Mouse (Mus musculus): ENCODE data around the gene Sh3bp5l.

Gene Sh3bp5l

DNA sequence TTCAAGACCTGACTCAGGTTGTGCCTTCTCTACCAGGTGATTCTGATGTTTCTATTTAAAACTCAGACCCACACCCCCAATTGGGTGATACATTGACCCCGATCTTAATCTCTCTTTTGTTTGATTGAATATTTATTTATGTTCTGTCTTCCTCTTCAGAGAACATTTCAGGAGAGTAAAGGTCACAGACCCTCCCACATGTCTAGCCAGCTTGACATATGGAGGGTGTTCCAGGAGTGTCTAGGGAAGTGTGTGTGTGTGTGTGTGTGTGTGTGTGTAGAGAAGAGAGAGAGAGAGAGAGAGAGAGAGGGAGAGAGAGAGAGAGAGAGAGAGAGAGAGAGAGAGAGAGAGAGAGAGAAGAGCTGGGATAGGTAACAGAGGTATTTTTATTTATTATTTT is 47.2 kb downstream of the Sh3bp5l start:
- DNase-seq (ENCODE audit: low spot score) = no peak

DNA sequence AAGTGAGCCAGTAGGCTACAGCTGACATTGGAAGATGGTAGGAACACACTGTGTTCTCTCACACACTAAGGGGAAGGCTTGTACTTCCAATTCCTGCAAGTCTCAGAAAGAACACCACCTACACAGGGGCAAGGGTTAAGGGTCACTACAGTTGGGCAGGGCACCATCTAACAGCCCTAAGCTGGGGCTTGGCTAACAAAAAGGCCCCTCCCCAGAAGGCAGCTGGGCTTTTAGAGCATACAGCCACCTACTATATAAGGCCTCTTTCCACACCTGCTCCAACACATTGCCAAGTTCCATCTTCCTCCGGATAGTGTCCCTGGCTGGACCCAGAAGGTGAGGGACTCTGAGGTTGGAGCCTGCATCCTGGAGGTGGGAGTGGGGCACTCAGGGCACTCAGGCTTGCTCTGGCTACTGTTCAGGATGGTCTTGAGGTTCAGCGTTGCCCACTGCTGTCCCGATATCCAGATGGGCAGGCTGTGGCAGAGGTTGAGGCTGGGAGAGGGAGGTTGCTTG is 48.3 kb downstream of the Sh3bp5l start, which contains the start of gene Lypd8:
Gene Lypd8 (plus strand): TSS at position 281 of the 516 bp plus-strand sequence.
- DNase-seq (ENCODE audit: low spot score) = no peak

DNA sequence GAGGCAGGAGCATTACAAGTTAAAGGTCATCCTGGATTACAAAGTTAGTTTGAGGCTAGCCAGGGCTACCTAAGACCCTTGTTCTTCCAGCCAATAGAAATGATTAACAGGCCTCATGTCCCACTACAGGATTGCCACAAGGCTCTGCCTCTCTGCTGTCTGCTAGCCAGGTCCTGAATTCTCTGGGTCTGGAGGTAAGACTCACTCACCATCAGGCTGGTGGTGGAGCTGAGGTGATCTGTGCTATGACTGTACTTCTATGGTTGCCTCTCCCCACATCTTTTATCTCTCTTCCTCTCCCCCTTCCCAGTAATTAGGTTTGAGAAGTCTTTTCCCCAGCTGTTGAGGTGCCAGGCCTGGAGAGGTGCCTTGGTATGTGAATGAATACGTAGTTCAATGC is 49.0 kb downstream of the Sh3bp5l start:
- DNase-seq (ENCODE audit: low spot score) = no peak

DNA sequence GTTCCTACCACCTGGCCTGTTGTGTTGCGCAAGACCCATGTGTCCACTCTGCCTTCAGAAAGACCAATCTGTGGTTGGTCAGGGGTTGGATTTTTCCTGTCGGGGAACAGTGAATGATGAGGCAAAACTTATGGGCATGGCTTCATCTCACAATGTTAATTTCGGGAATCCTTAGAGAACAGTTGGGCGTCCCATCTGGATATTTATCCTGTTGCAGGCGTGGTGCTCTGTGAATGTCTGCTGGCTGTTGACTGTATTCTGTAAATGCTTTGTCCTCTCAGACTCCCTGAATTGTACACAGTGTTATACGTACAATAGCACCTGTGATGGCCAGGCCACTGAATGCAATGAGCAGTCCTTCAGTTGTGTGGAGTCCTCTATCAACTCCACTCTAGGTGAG is 51.9 kb downstream of the Sh3bp5l start:
- DNase-seq (ENCODE audit: low spot score) = no peak
